Mouse (Mus musculus): ENCODE measurements at regions not wholly inside any gene's neighbourhood (a gene's known extent, or its start where the extent isn't known, plus 50 kb on each side); places are given as distances from the start of the nearest gene placed in this dataset.

- H3K9me3 ChIP-seq (ENCODE audit: low read length): no peaks in the 10 kb centered on the region
- H3K4me3 ChIP-seq (replicated peaks; ENCODE audit: low read length): no peak overlapping the region
- H3K36me3 ChIP-seq (ENCODE audit: insufficient read depth, low read length): no peaks in the 10 kb centered on the region
- no peaks in the 10 kb centered on the region for H3K27me3 ChIP-seq (ENCODE audit: insufficient read depth, low read length)
- 0 out of 2 replicates have a peak, but pooled peaks cover 2% of the 10 kb centered on the region for H3K4me1 ChIP-seq (replicated peaks; ENCODE audit: low read depth, low read length)
- no peak for TF ChIP-seq NANOG (IDR thresholded peaks at IDR 0.05; ENCODE audit: borderline replicate concordance, low read length)
- TF ChIP-seq CTCF (conservative IDR thresholded peaks at IDR 0.05; ENCODE audit: low read length): no peak
- no peak for TF ChIP-seq POU5F1 (IDR thresholded peaks at IDR 0.05; ENCODE audit: borderline replicate concordance, low read length)
Measured at GRCm38 (mm10) chr1:80826383-80826782, 68.1 kb upstream of the Dock10 start.

- no peaks in the 10 kb centered on the region for H3K36me3 ChIP-seq (ENCODE audit: insufficient read depth, low read length)
- H3K4me1 ChIP-seq (replicated peaks; ENCODE audit: low read depth, low read length): no peaks in the 10 kb centered on the region
- H3K27me3 ChIP-seq (ENCODE audit: insufficient read depth, low read length): no peaks in the 10 kb centered on the region
- no peaks in the 10 kb centered on the region for H3K9me3 ChIP-seq (ENCODE audit: low read length)
- H3K4me3 ChIP-seq (replicated peaks; ENCODE audit: low read length): no peak overlapping the region
- no peak for TF ChIP-seq NANOG (IDR thresholded peaks at IDR 0.05; ENCODE audit: borderline replicate concordance, low read length)
Measured at GRCm38 (mm10) chr1:80823953-80824352, 65.6 kb upstream of the Dock10 start.

GRCm38 (mm10) chr1:80822185-80822584 lies 63.9 kb upstream of the Dock10 start:
- H3K36me3 ChIP-seq (ENCODE audit: insufficient read depth, low read length): no peaks in the 10 kb centered on the region
- H3K4me3 ChIP-seq (replicated peaks; ENCODE audit: low read length): no peak overlapping the region
- TF ChIP-seq POU5F1 (IDR thresholded peaks at IDR 0.05; ENCODE audit: borderline replicate concordance, low read length) (no peak), CTCF (conservative IDR thresholded peaks at IDR 0.05; ENCODE audit: low read length) (no peak), NANOG (IDR thresholded peaks at IDR 0.05; ENCODE audit: borderline replicate concordance, low read length) (no peak)
- no peaks in the 10 kb centered on the region for H3K4me1 ChIP-seq (replicated peaks; ENCODE audit: low read depth, low read length)
- no peaks in the 10 kb centered on the region for H3K9me3 ChIP-seq (ENCODE audit: low read length)
- no peaks in the 10 kb centered on the region for H3K27me3 ChIP-seq (ENCODE audit: insufficient read depth, low read length)

GRCm38 (mm10) chr1:80812906-80813305 lies 54.6 kb upstream of the Dock10 start:
- TF ChIP-seq NANOG (IDR thresholded peaks at IDR 0.05; ENCODE audit: borderline replicate concordance, low read length) (no peak), CTCF (conservative IDR thresholded peaks at IDR 0.05; ENCODE audit: low read length) (no peak), POU5F1 (IDR thresholded peaks at IDR 0.05; ENCODE audit: borderline replicate concordance, low read length) (no peak)
- Histone ChIP-seq H3K36me3 (ENCODE audit: insufficient read depth, low read length) (no peaks in the 10 kb centered on the region), H3K27me3 (ENCODE audit: insufficient read depth, low read length) (no peaks in the 10 kb centered on the region)

More at GRCm38 (mm10) chr1:80812906-80813305, 54.6 kb upstream of the Dock10 start:
- H3K4me1 ChIP-seq (replicated peaks; ENCODE audit: low read depth, low read length): no peaks in the 10 kb centered on the region
- no peaks in the 10 kb centered on the region for H3K9me3 ChIP-seq (ENCODE audit: low read length)
- H3K4me3 ChIP-seq (replicated peaks; ENCODE audit: low read length): no peak overlapping the region

All from E14TG2a.4 (cell line).